Mouse (Mus musculus) G1E (cell line): ENCODE measurements at regions not wholly inside any gene's neighbourhood (a gene's known extent, or its start where the extent isn't known, plus 50 kb on each side); places are given as distances from the start of the nearest gene placed in this dataset.

Experiments
- ATAC-seq: 2 replicates; pipeline ENCODE4 v1.8.0; 2016; ENCODE audit warnings: mild to moderate bottlenecking; ENCODE audit not compliant: insufficient number of reproducible peaks, poor library complexity, low FRiP score, severe bottlenecking; ENCODE audit errors: extremely low read depth
- DNase-seq: peaks from one replicate; pipeline ENCODE4 v3.0.0; 2012; ENCODE audit warnings: low spot score
- H3K27me3 ChIP-seq: 2 replicates; pipeline ENCODE4 v1.6.1; 2012; ENCODE audit warnings: mild to moderate bottlenecking, low read length, inconsistent platforms; ENCODE audit not compliant: insufficient read depth
- H3K36me3 ChIP-seq: replicated peaks from 2 replicates; pipeline ENCODE3; 2012; ENCODE audit warnings: mild to moderate bottlenecking, inconsistent platforms
- H3K4me1 ChIP-seq: 2 replicates; pipeline ENCODE4 v1.6.1; 2012; ENCODE audit warnings: low read depth, low read length, inconsistent platforms, mixed read lengths; ENCODE audit not compliant: insufficient read depth
- H3K4me3 ChIP-seq: 2 replicates; pipeline ENCODE4 v1.5.1; 2012; ENCODE audit warnings: low read depth, mild to moderate bottlenecking, inconsistent platforms, low read length, moderate library complexity, mixed read lengths
- H3K9me3 ChIP-seq: replicated peaks from 2 replicates; pipeline ENCODE4 v1.6.1; 2012; ENCODE audit warnings: inconsistent platforms
- CTCF ChIP-seq: IDR thresholded peaks from 2 replicates; pipeline ENCODE4 v1.5.1; 2012; ENCODE audit warnings: low read depth, low read length, inconsistent platforms, mixed read lengths
- GATA1 ChIP-seq: IDR thresholded peaks from 2 replicates; pipeline ENCODE4 v1.6.1; 2012; ENCODE audit warnings: borderline replicate concordance, low read length, inconsistent platforms, mixed read lengths
- GATA2 ChIP-seq: IDR thresholded peaks from 2 replicates; pipeline ENCODE4 v1.6.1; 2012; ENCODE audit warnings: low read depth, low read length, inconsistent platforms, borderline replicate concordance
- POLR2AphosphoS5 ChIP-seq: IDR thresholded peaks from 2 replicates; pipeline ENCODE4 v1.6.1; 2012; ENCODE audit warnings: low read depth, low read length, inconsistent platforms; ENCODE audit not compliant: insufficient replicate concordance
- TAL1 ChIP-seq: conservative IDR thresholded peaks from 2 replicates; pipeline ENCODE4 v1.6.1; 2012; ENCODE audit warnings: low read depth, low read length, inconsistent platforms, mixed read lengths

GRCm38 (mm10) chr1:7499042-7499441 is 2691.3 kb downstream of the Gm37988 start:
- H3K27me3 ChIP-seq: no peaks in the 10 kb centered on the region
- H3K9me3 ChIP-seq: peaks cover 3% of the 10 kb centered on the region
- H3K36me3 ChIP-seq: no peaks in the 10 kb centered on the region
- TF ChIP-seq TAL1: no peak
- DNase-seq (no peak), ATAC-seq (no peak)
- no peak overlapping the region for H3K4me3 ChIP-seq
- H3K4me1 ChIP-seq: peaks cover 13% of the 10 kb centered on the region; the same call in 1 of the 2 replicates

- Histone ChIP-seq H3K4me1 (peaks cover 9% of the 10 kb centered on the region; the same call in 1 of the 2 replicates), H3K9me3 (no peaks in the 10 kb centered on the region), H3K27me3 (no peaks in the 10 kb centered on the region), H3K36me3 (no peaks in the 10 kb centered on the region), H3K4me3 (no peak overlapping the region)
- DNase-seq: no peak
- no peak for ATAC-seq
- TF ChIP-seq GATA2 (no peak), POLR2AphosphoS5 (no peak), CTCF (no peak), TAL1 (no peak), GATA1 (no peak)
These were observed 2694.7 kb downstream of the Gm37988 start for GRCm38 (mm10) chr1:7502363-7502762.

- Histone ChIP-seq H3K9me3 (no peaks in the 10 kb centered on the region), H3K27me3 (peaks cover 4% of the 10 kb centered on the region; the same call in 1 of the 2 replicates), H3K36me3 (no peaks in the 10 kb centered on the region), H3K4me3 (no peak overlapping the region), H3K4me1 (no peaks in the 10 kb centered on the region)
- DNase-seq (no peak), ATAC-seq (no peak)
- TF ChIP-seq POLR2AphosphoS5 (no peak), CTCF (no peak), GATA2 (no peak), TAL1 (no peak), GATA1 (no peak)
These were observed 2711.1 kb downstream of the Gm37988 start for GRCm38 (mm10) chr1:7518791-7519190.

GRCm38 (mm10) chr1:7533506-7533905 is 2725.8 kb downstream of the Gm37988 start:
- Histone ChIP-seq H3K27me3 (0 out of 2 replicates have a peak, but pooled peaks cover 3% of the 10 kb centered on the region), H3K4me3 (no peak overlapping the region), H3K4me1 (no peaks in the 10 kb centered on the region), H3K9me3 (no peaks in the 10 kb centered on the region), H3K36me3 (no peaks in the 10 kb centered on the region)
- no peak for DNase-seq
- no peak for TF ChIP-seq POLR2AphosphoS5
- TF ChIP-seq CTCF: no peak
- no peak for TF ChIP-seq GATA2
- no peak for TF ChIP-seq TAL1
- TF ChIP-seq GATA1: no peak
- ATAC-seq: no peak

GRCm38 (mm10) chr1:7535191-7535590 is 2727.5 kb downstream of the Gm37988 start:
- H3K4me3 ChIP-seq: no peak overlapping the region
- no peaks in the 10 kb centered on the region for H3K9me3 ChIP-seq
- no peaks in the 10 kb centered on the region for H3K36me3 ChIP-seq
- no peak for TF ChIP-seq TAL1
- ATAC-seq (no peak), DNase-seq (no peak)
- 0 out of 2 replicates have a peak, but pooled peaks cover 3% of the 10 kb centered on the region for H3K27me3 ChIP-seq
- H3K4me1 ChIP-seq: no peaks in the 10 kb centered on the region

GRCm38 (mm10) chr1:7543492-7543891 is 2735.8 kb downstream of the Gm37988 start:
- Histone ChIP-seq H3K4me3 (no peak overlapping the region), H3K27me3 (no peaks in the 10 kb centered on the region), H3K36me3 (no peaks in the 10 kb centered on the region), H3K9me3 (no peaks in the 10 kb centered on the region), H3K4me1 (no peaks in the 10 kb centered on the region)
- DNase-seq: peak; percentile 2
- peak; percentile 70; the same call in 1 of the 2 replicates for ATAC-seq
- TF ChIP-seq CTCF (no peak), POLR2AphosphoS5 (no peak), GATA2 (no peak), GATA1 (no peak), TAL1 (no peak)

GRCm38 (mm10) chr1:7548261-7548660 is 2740.6 kb downstream of the Gm37988 start:
- ATAC-seq: no peak
- H3K36me3 ChIP-seq: no peaks in the 10 kb centered on the region
- H3K27me3 ChIP-seq: no peaks in the 10 kb centered on the region
- H3K4me1 ChIP-seq: no peaks in the 10 kb centered on the region
- no peak for DNase-seq
- TF ChIP-seq GATA1: no peak
- no peak for TF ChIP-seq POLR2AphosphoS5
- no peak for TF ChIP-seq GATA2
- TF ChIP-seq TAL1: no peak
- TF ChIP-seq CTCF: no peak
- H3K4me3 ChIP-seq: no peak overlapping the region
- no peaks in the 10 kb centered on the region for H3K9me3 ChIP-seq
